Mouse (Mus musculus) heart, postnatal 0 days (tissue): Measurements from ENCODE around the gene Hpse2.

Experiments
- CTCF ChIP-seq: IDR thresholded peaks from 2 replicates; pipeline ENCODE4 v1.5.1; 2016; ENCODE audit warnings: antibody characterized with exemption, control low read depth, low read depth
- EP300 ChIP-seq: IDR thresholded peaks from 2 replicates; pipeline ENCODE4 v1.6.1; 2016; ENCODE audit warnings: antibody characterized with exemption, low read depth

DNA sequence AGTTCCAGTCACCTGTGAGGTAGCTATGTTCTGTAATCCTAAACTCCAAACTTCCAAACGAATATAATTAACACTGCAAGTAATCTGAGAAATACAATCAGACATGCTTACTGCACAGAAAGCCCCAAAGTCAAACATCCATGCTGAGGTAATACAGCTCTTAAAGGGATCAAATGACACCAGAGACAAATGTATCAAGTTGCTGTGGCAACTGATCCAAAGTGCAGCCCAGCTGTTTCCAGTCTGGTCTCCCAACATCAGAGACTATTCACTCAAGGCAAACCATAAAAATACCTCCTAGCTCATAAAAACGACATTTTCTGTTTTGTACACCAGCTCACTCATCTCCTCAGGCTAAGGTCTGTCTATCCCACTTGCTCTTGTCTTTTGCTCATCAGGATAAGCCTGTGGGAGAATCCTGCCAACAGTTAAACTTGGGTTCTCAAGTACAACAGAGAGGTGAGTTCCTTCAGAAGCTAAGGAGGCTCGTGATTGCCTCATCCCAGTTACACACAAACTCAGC, 440.0 kb downstream of the Hpse2 start:
- TF ChIP-seq CTCF, result no peak
- no peak for TF ChIP-seq EP300
